Mouse (Mus musculus): ENCODE results near the gene Tti1. TPM values are rescaled to one million over a fixed set of nuclear protein-coding genes. Genes with fewer than 3 reads are reported as not detected.

The Tti1 gene
- total RNA-seq, 2 experiments from 2014 or later, result 13.0 to 14.6 TPM

GRCm38 (mm10) chr2:158047903-158048302, 19.7 kb upstream of the Tti1 start:
- intact Hi-C loops (cut with DNase I; ENCODE audit: low total_unique reads), result loop anchor here (1.0 to 5.0 kb wide), 2 partner anchors 10 to 154 kb away; no protein-coding TSS in a partner anchor
- DNase-seq, result peak; percentile 38

GRCm38 (mm10) chr2:158046186-158046585, 18.0 kb upstream of the Tti1 start:
- DNase-seq, result no peak
- intact Hi-C loops (cut with DNase I; ENCODE audit: low total_unique reads), result loop anchor here (5.0 kb wide), 1 partner anchor 156 kb away; no protein-coding TSS in a partner anchor

- intact Hi-C loops (cut with DNase I; ENCODE audit: low total_unique reads), result no loop called here
- no peak for DNase-seq
Measured at GRCm38 (mm10) chr2:158043504-158043903, 15.3 kb upstream of the Tti1 start.

GRCm38 (mm10) chr2:158040396-158040795, 12.2 kb upstream of the Tti1 start:
- no peak for DNase-seq
- intact Hi-C loops (cut with DNase I; ENCODE audit: low total_unique reads), result no loop called here

- intact Hi-C loops (cut with DNase I; ENCODE audit: low total_unique reads), result no loop called here
- DNase-seq, result no peak
Measured at GRCm38 (mm10) chr2:158039662-158040061, 11.4 kb upstream of the Tti1 start.

GRCm38 (mm10) chr2:158037571-158037970, 9.3 kb upstream of the Tti1 start:
- intact Hi-C loops (cut with DNase I; ENCODE audit: low total_unique reads), result no loop called here
- DNase-seq, result no peak

GRCm38 (mm10) chr2:158036953-158037352, 8.7 kb upstream of the Tti1 start:
- intact Hi-C loops (cut with DNase I; ENCODE audit: low total_unique reads), result no loop called here
- DNase-seq, result no peak

GRCm38 (mm10) chr2:158036408-158036807, 8.2 kb upstream of the Tti1 start:
- no peak for DNase-seq
- intact Hi-C loops (cut with DNase I; ENCODE audit: low total_unique reads), result no loop called here

GRCm38 (mm10) chr2:158035813-158036212, 7.6 kb upstream of the Tti1 start:
- no peak for DNase-seq
- intact Hi-C loops (cut with DNase I; ENCODE audit: low total_unique reads), result no loop called here

- DNase-seq, result no peak
- intact Hi-C loops (cut with DNase I; ENCODE audit: low total_unique reads), result no loop called here
Measured at GRCm38 (mm10) chr2:158030007-158030406, 1.8 kb upstream of the Tti1 start.

GRCm38 (mm10) chr2:158027855-158028353, 329 bp downstream of the Tti1 start:
- intact Hi-C loops (cut with DNase I; ENCODE audit: low total_unique reads), result no loop called here
- no peak for DNase-seq

GRCm38 (mm10) chr2:158017330-158017729, 10.9 kb downstream of the Tti1 start:
- intact Hi-C loops (cut with DNase I; ENCODE audit: low total_unique reads), result no loop called here

GRCm38 (mm10) chr2:158012608-158013007, 15.6 kb downstream of the Tti1 start:
- intact Hi-C loops (cut with DNase I; ENCODE audit: low total_unique reads), result no loop called here
- no peak for DNase-seq

More at GRCm38 (mm10) chr2:158017330-158017729, 10.9 kb downstream of the Tti1 start:
- no peak for DNase-seq

GRCm38 (mm10) chr2:158009373-158009772, 18.9 kb downstream of the Tti1 start:
- intact Hi-C loops (cut with DNase I; ENCODE audit: low total_unique reads), result no loop called here
- DNase-seq, result no peak

GRCm38 (mm10) chr2:158005641-158006040, 22.6 kb downstream of the Tti1 start:
- DNase-seq, result no peak
- intact Hi-C loops (cut with DNase I; ENCODE audit: low total_unique reads), result no loop called here

GRCm38 (mm10) chr2:158004620-158005019, 23.6 kb downstream of the Tti1 start:
- intact Hi-C loops (cut with DNase I; ENCODE audit: low total_unique reads), result no loop called here
- no peak for DNase-seq

GRCm38 (mm10) chr2:157998817-157999216, 29.4 kb downstream of the Tti1 start:
- no peak for DNase-seq
- intact Hi-C loops (cut with DNase I; ENCODE audit: low total_unique reads), result no loop called here

- no peak for DNase-seq
- intact Hi-C loops (cut with DNase I; ENCODE audit: low total_unique reads), result no loop called here
Measured at GRCm38 (mm10) chr2:157992501-157992900, 35.7 kb downstream of the Tti1 start.

GRCm38 (mm10) chr2:157991026-157991425, 37.2 kb downstream of the Tti1 start:
- DNase-seq, result no peak

GRCm38 (mm10) chr2:157989946-157990345, 38.3 kb downstream of the Tti1 start:
- DNase-seq, result no peak
- intact Hi-C loops (cut with DNase I; ENCODE audit: low total_unique reads), result loop anchor here (10.0 kb wide), 1 partner anchor 355 kb away; no protein-coding TSS in a partner anchor

More at GRCm38 (mm10) chr2:157991026-157991425, 37.2 kb downstream of the Tti1 start:
- intact Hi-C loops (cut with DNase I; ENCODE audit: low total_unique reads), result no loop called here

- intact Hi-C loops (cut with DNase I; ENCODE audit: low total_unique reads), result loop anchor here (10.0 kb wide), 1 partner anchor 354 kb away; no protein-coding TSS in a partner anchor
- DNase-seq, result no peak
Measured at GRCm38 (mm10) chr2:157988416-157989190, 39.6 kb downstream of the Tti1 start.

All from gastrocnemius, postnatal 14 days (tissue).